Mouse (Mus musculus) cerebellum, adult 2 months (tissue): ENCODE data around the gene Rimkla.

Experiments used
- CTCF ChIP-seq: fragments of 200-500 bp; IDR thresholded peaks from 2 replicates; pipeline ENCODE4 v1.5.1; 2011; ENCODE audit warnings: low read depth, mild to moderate bottlenecking, control low read depth, low read length, moderate library complexity, borderline replicate concordance; ENCODE audit not compliant: insufficient read depth
- POLR2A ChIP-seq: fragments of 200-500 bp; IDR thresholded peaks from 2 replicates; pipeline ENCODE4 v1.6.1; 2011; ENCODE audit warnings: low read length, control low read depth, borderline replicate concordance; ENCODE audit not compliant: insufficient read depth

- no peak for TF ChIP-seq POLR2A
- peak; percentile 21; the same call in 1 of the 2 replicates for TF ChIP-seq CTCF
Measured at GRCm38 (mm10) chr4:119460296-119460695, 32.1 kb downstream of the Rimkla start.
